Mouse (Mus musculus) megakaryocyte, embryonic 14.5 days (primary cell): ENCODE measurements around the gene Naa15.

Experiments used
- FLI1 ChIP-seq: IDR thresholded peaks from 2 replicates; pipeline ENCODE4 v1.6.1; 2012; ENCODE audit warnings: low read length, inconsistent platforms, mixed read lengths
- GATA1 ChIP-seq: IDR thresholded peaks from 3 replicates; pipeline ENCODE4 v1.6.1; 2012; ENCODE audit warnings: mixed read lengths, low read length, inconsistent platforms, borderline replicate concordance

- no peak for TF ChIP-seq GATA1
- no peak for TF ChIP-seq FLI1
These were observed 96.0 kb downstream of the Naa15 start for GRCm38 (mm10) chr3:51510903-51511302.
